Mouse (Mus musculus) lung, postnatal 10 days (tissue): ENCODE measurements at regions not wholly inside any gene's neighbourhood (a gene's known extent, or its start where the extent isn't known, plus 50 kb on each side); places are given as distances from the start of the nearest gene placed in this dataset.

ENCODE experiments used
- DNase-seq: peaks from one replicate; pipeline ENCODE4 v3.0.0; 2021

DNA sequence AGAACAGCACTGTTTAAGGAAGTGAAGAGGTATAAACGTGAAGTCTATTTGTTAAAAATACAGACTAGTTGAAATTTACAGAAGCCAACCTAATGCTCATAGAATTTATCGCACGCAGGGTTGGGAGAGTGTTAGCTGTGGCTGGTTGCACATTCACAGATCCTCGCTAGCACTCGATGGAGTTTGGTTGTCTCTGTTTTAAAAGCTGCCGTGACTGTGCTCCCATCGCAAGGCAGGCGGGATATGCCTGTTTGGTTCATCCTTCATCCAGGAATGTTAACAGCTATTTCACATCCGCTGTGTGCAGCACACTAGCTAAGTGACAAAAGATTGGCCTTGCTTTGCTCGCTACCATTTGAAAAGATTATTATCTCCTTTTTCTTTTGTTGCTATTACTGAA is 162.9 kb upstream of the Nr4a3 start:
- DNase-seq = no peak

DNA sequence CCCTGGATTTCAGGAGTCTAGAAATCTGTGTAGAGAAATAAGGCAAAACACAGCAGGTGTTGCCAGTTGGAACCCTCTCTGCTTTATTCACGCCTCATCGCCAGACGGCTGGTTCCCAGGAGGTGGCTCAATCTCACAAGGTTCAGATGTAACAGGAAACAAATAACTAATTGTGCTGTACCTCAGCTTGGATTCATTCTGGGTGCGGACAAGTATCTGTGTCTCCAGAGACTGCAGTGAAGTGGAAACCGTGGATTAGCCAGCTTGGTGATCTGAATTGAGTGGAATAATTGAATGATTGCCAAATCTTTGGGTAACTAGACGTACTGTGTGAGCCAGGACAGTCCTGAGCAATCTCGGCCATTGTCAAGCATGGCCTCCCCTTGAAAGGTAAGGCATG is 145.4 kb upstream of the Nr4a3 start:
- no peak for DNase-seq

DNA sequence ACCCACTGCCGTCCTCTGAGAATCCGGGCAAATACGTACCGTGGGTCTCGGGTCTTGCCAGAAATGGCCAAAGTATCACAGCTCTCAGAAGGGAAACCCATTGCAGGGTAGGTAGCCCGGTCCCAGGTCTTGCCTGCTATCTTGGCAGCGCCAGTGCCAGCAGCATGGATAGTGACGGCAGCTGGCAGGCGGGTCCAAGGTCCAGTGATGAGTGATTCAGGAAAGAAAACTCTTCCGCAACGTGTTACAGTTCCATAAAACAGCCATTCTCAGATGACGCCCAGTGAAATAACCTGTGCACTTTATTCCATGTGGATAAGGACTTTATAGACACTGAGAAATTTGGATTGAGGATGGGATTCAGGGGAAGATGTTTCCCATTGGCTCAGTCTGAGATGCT is 142.2 kb upstream of the Nr4a3 start:
- DNase-seq = no peak

DNA sequence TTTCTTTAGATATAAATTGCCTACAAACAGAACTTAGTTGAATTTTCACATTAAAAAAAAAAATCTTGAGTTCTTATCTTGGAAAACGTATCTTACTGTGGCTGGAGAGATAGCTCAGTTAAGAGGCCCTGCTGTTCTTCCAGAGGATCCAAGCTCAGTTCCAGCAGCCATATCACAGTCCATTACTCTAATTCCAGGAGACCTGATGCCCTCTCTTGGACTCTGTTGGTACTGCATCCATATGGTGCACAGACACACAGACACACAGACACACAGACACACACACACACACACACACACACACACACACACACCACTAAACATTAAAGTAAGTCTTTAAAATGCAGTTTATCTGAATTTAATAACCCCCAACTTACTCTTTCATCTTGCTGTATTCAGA is 132.7 kb upstream of the Nr4a3 start:
- DNase-seq = no peak

DNA sequence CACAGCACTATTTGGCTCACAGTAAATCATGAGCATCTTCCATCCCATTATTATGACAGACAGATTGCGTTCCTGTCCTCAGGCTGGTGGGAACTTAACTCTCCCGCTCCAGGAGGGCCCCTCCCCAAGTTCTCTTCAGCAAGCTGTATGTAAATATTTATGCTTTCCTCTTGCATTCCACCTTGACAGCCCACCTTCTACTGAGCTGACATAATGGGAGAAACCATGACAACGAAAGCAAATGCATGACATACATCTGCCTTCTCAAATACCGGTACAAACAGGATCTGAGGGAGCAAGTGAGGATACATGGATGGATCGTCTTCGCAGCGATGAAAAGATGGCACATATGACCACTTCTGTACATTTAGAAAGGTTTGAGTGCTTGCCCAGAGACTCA is 125.4 kb upstream of the Nr4a3 start:
- no peak for DNase-seq

DNA sequence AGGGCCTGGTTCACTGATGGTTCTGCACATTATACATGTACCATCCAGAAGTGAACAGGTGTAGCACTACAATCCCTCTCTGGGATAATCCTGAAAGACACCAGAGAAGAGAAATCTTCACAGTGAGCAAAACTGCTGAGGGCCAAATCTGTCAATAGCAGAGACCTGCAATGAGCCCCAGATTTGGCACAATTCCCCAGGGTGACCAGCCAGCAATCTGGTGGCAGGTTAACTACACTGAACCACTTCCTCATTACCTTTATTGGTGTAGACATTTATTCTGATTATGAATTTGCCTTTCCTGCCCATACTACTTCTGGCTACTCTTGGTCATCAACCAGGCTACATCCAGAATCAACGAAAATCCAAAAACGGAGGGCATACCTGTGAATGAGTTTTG is 113.5 kb upstream of the Nr4a3 start:
- no peak for DNase-seq

DNA sequence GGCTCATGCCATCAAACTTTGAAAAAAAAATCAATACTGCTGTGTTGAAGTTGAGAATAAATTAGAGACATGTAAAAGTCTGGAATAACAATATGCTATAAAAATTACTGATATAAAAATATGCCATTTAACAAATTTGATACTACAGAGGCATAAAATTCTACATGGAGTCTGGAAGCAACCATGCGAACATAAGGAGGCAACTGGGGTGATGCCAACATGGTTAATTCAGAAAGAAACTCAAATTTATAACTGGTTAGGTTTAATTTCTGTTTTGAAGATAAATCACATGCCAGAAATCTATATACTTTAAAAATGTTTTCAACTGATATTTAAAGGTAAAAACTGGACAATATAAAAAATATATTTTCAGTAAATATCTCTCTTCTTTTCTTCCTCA is 111.4 kb upstream of the Nr4a3 start:
- no peak for DNase-seq

DNA sequence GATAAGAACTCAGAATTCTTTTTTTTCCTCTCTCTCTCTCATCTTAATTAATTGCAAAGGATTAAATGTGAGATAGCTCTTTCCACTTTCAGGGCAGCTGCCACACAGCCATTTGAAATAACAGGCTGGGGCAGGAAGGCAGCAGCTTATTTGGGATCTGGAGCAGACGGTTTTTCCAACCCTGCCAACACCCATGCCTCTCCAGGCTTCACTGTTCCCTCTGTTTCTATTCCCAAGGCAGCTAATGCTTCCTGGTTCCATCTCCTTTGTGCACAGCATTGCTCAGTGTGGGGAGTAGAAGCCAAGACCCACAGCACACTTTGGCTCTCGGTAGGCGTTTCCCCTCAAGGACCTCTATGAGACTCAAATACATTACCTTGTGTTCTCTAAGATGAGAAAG is 109.4 kb upstream of the Nr4a3 start:
- no peak for DNase-seq

DNA sequence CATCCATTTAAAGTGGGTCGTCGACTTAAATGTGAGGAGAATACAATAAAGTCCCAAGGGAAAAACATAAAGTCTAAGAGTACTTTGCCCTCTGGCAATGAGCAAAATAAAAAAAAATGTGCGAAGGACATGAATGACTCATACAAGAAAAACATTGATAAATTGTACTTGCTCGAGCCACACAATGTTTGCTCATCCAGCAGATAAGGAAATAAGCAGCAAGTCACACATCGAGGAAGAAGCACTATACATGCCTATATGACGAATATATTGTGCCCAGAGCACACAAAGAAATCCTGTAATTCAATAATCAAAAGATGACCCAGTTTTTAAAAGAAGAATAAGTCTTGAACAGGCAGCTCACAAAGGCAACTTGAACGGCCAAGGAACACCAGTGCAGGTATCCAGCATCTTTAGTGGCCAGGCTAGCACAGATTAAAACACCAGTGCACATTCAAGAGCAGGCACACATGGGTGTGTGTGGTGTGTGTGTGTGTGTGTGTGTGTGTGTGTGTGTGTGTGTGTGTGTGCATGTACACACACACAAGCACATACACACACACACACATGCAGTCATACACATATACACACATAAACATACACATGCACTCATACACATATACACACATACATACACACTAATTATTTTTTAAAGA is 108.4 kb upstream of the Nr4a3 start:
- DNase-seq = no peak

DNA sequence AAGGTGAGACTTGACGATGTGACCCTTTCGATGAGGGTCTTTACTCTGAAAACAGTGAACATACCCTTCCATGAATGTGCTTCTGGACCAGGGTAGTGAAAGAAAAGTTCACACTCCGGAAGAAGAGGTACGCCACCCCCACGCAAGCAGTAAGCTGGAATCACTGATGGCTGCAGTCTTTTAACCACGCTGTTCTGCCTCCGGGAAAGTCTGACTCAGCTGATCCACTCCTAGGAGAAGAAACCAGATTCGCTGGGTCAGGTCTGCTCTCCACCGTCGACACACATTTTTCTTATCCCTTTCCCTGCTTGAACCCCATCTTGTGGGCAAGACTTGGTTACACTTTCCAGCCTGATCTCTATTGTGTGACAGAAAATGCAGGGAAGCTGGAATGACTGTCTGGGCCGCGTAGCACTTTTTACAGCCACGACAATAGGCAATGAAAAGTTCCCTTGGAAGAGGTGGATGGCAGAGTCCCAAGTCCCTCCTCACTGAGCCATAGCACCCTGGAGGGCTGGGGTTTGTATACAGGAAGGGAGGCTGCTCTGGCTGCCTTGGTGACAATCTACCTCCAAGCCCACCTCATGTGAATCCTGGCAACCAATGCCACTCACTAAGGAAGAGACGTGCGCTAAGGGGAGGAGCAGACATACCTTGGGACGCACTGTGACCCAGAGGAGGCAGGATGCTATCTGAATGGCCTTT is 96.9 kb upstream of the Nr4a3 start:
- DNase-seq = peak; percentile 57

DNA sequence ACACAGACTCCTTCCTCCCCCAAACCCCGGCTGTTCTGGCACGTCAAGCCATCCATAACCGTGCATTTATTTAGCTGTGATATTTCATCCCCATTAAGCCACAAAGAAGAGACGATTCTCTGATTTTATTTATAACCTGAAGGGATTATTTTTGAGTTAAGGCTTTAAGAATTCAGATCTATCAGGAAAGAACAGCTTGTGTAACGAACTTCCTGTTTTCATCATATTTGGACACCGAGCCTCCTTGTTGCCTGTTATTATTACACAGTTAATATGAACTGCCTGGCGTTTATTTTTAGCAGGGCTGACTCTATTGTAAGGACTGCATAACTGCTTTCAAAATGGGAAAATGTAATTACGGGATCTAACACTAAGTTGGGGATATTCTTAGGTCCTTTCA is 96.2 kb upstream of the Nr4a3 start:
- no peak for DNase-seq

DNA sequence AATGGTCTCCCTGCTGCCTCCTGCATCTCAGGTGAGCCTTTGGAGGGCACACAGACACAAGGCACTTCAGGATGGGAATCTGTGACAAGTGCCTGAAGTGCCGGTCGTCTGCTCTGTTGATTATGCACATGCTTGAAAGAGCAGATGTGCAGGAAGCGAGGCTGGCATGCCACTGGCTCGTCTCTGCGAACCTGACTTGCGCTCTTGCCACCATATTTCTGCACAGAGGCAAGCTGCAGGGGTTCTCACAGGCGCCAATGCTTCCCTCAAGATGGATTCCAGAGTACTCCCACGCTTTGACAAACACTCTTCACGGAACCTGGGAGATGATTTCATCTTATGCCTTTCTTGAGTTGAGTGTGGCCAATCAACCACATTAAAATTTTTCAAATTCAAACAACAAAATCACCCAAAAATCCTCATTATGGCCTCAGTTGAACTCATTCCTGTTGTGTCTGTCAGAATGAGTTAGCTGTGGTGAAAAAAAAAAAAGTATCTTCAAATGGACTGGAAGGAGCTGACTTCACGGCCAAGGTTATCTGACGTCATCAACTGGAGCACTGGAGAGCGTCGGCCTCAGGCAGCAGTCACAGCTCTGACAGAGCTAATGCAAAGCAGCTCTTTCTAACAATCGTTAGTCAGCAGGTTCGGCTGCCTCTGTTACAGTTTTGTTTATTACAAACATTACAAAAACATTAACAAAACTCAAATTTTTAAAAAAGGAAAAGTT is 90.2 kb upstream of the Nr4a3 start:
- DNase-seq = no peak

DNA sequence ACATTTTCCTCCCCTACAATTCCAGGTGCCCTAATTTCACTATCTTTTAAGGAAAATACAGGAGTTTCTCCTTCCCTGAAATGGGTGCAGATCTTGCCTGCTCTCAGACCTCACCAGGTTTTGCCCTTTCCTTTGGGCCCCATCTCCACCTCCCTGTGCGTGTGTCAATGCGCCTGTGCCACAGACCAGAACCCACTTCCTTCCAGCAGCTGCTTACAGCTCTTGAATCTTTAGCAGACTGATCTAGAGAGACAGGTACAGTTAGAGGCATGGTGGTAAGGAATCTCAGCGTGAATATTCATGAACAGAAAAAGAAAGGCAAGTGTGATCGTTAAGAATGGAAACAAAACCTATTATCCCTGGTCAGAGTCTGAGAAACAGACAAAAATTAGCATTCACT is 80.3 kb upstream of the Nr4a3 start:
- no peak for DNase-seq

DNA sequence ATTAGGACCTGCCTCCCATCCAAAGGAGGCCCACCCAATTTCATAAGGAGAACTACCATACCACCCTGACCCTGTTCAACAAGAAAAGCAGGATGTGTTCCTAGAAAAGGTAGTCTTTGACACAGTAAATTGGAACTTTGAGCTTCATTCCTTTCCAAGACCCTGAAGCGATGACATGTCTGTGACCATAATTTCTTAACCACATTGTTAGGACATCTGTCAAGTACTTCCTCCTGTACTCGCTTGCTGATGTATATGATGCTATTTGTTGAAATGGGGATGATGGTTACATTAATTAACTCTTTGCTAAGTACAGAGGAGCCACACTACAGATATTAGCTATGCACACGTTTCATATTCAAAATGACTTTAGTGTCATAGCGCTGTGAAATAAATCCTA is 73.1 kb upstream of the Nr4a3 start:
- DNase-seq = no peak

DNA sequence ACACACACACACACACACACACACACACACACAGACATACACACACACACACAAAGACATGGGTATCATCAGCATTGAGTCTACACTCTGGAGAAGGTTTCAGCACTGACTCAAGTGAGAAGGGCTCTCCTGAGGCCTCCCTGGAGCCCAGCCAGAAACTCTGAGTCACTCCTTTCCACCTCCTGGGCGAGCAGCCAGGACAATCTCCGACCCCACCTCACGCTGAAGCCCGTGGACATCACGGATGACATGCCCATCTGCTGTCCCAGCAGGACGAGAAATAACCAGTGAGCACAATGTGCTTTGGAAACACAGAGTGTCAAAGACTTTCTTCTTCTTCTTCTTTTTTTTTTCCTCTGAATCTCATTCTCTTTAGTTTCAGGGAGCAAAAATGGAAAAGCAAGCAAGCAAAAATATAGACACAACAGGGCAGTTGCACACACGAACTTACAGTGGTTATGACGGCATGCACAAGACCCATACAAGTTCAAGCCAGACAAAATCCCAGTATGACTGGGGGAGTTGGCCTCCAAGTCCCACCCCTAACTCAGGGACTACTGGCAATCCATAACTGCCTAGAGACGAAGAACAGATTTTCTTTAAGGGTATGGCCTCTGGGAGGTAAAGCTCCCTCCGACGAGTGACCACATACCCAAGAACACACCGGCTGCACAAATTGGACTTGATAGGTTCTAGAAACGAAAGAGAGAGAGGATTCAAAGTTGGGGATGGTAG is 65.2 kb upstream of the Nr4a3 start:
- peak; percentile 60 for DNase-seq
